Mouse (Mus musculus): ENCODE data around the gene Prokr2.

GRCm38 (mm10) chr2:132389562-132389961, 4.3 kb upstream of the Prokr2 start:
- TF ChIP-seq CTCF (IDR thresholded peaks at IDR 0.05; ENCODE audit: extremely low read depth, insufficient read depth, low read length) (peak; percentile 55), POLR2A (IDR thresholded peaks at IDR 0.05; ENCODE audit: extremely low read depth, insufficient read depth, low read length) (no peak)
